Mouse (Mus musculus): ENCODE results near the gene Scd2. TPM values are rescaled to one million over a fixed set of nuclear protein-coding genes. Genes with fewer than 3 reads are reported as not detected.
"Not testable (repeated sequence)": the region's sequence is repeated elsewhere in the genome, so short reads cannot be mapped to it uniquely, and the experiment has no call there.

Gene Scd2
- total and polyA plus RNA-seq, 2 experiments from 2014 or later = 224 to 948 TPM

GRCm38 (mm10) chr19:44329566-44329965 lies 36.1 kb downstream of the Scd2 start:
- H3K9ac ChIP-seq (replicated peaks; ENCODE audit: low read length, poor library complexity, severe bottlenecking) = no peak overlapping the region
- DNase-seq (ENCODE audit: low spot score) (no peak), ATAC-seq (ENCODE audit: low FRiP score) (no peak)
- no peaks in the 10 kb centered on the region for H3K9me3 ChIP-seq (ENCODE audit: low read length)
- H3K4me3 ChIP-seq (ENCODE audit: low read depth, low read length) = no peak overlapping the region
- no peaks in the 10 kb centered on the region for H3K36me3 ChIP-seq (ENCODE audit: insufficient read depth, low read length)
- H3K27ac ChIP-seq (ENCODE audit: low read depth, low read length) = no peak overlapping the region
- H3K4me1 ChIP-seq (ENCODE audit: insufficient read depth, low read length) = no peaks in the 10 kb centered on the region
- no peak overlapping the region for H3K4me2 ChIP-seq (ENCODE audit: low read depth, low read length, poor library complexity, severe bottlenecking)
- no peaks in the 10 kb centered on the region for H3K27me3 ChIP-seq (ENCODE audit: insufficient read depth, low read length)
- TF ChIP-seq CTCF (IDR thresholded peaks at IDR 0.05) = no peak
- 91% methylated on average over 2 of the region's 2 CpGs for WGBS

- H3K4me1 ChIP-seq (ENCODE audit: insufficient read depth, low read length); H3K27me3 ChIP-seq (ENCODE audit: insufficient read depth, low read length); ATAC-seq (ENCODE audit: low FRiP score); DNase-seq (ENCODE audit: low spot score); H3K4me3 ChIP-seq (ENCODE audit: low read depth, low read length); H3K4me2 ChIP-seq (ENCODE audit: low read depth, low read length, poor library complexity, severe bottlenecking); H3K27ac ChIP-seq (ENCODE audit: low read depth, low read length); H3K9ac ChIP-seq (replicated peaks; ENCODE audit: low read length, poor library complexity, severe bottlenecking); H3K36me3 ChIP-seq (ENCODE audit: insufficient read depth, low read length); H3K9me3 ChIP-seq (ENCODE audit: low read length): not testable (repeated sequence)
- 97% methylated on average over 1 of the region's 1 CpGs for WGBS
Measured at GRCm38 (mm10) chr19:44331128-44331527, 37.7 kb downstream of the Scd2 start.

DNA sequence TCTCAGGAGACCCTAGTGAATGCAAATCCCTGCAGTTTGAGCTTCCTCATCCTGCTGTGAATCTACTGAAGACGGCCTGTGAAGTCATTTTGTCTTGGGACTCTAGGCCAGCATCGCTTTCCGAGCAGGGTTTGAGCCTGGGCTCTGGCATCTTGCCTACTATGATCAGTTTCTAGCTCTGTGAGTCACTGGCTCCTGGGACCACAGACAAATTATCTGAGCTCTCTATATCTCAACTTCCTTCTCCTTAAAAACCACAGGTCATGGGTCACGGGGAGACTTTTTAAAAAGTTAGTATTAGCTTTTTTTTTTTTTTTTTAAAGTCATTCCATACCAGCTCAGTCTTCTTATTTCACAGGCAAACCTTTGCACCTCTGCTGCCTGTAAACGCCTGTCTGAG lies 38.4 kb downstream of the Scd2 start:
- ATAC-seq (ENCODE audit: low FRiP score) (no peak), DNase-seq (ENCODE audit: low spot score) (no peak)
- Histone ChIP-seq H3K9me3 (ENCODE audit: low read length) (no peaks in the 10 kb centered on the region), H3K9ac (replicated peaks; ENCODE audit: low read length, poor library complexity, severe bottlenecking) (no peak overlapping the region), H3K27me3 (ENCODE audit: insufficient read depth, low read length) (no peaks in the 10 kb centered on the region), H3K4me2 (ENCODE audit: low read depth, low read length, poor library complexity, severe bottlenecking) (no peak overlapping the region), H3K4me3 (ENCODE audit: low read depth, low read length) (no peak overlapping the region), H3K27ac (ENCODE audit: low read depth, low read length) (no peak overlapping the region), H3K4me1 (ENCODE audit: insufficient read depth, low read length) (no peaks in the 10 kb centered on the region), H3K36me3 (ENCODE audit: insufficient read depth, low read length) (no peaks in the 10 kb centered on the region)
- TF ChIP-seq CTCF (IDR thresholded peaks at IDR 0.05) = no peak
- 86% methylated on average over 5 of the region's 5 CpGs for WGBS

DNA sequence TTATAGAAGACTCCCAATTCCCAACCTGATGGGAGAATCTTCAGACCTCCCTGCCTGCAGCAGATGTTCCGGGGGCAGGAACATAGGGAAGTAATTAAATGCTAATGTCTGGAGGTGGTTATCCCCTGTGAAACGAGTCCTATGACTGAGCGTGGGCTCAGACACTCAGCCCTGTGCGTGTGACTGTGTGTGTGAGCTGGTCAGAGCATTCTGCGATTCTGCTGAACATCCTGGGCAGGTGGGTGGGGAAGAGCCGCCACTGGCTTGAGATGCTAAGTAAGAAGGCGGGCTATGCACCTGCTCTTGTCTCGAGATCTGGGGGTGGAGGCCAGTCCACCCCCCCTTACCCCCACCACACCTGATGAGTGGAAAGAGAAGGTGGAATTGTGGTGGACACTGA lies 38.9 kb downstream of the Scd2 start:
- no peaks in the 10 kb centered on the region for H3K27me3 ChIP-seq (ENCODE audit: insufficient read depth, low read length)
- TF ChIP-seq CTCF (IDR thresholded peaks at IDR 0.05) = no peak
- H3K4me2 ChIP-seq (ENCODE audit: low read depth, low read length, poor library complexity, severe bottlenecking) = no peak overlapping the region
- no peaks in the 10 kb centered on the region for H3K4me1 ChIP-seq (ENCODE audit: insufficient read depth, low read length)
- DNase-seq (ENCODE audit: low spot score) (no peak), ATAC-seq (ENCODE audit: low FRiP score) (no peak)
- H3K36me3 ChIP-seq (ENCODE audit: insufficient read depth, low read length) = no peaks in the 10 kb centered on the region
- no peaks in the 10 kb centered on the region for H3K9me3 ChIP-seq (ENCODE audit: low read length)
- H3K4me3 ChIP-seq (ENCODE audit: low read depth, low read length) = no peak overlapping the region
- no peak overlapping the region for H3K9ac ChIP-seq (replicated peaks; ENCODE audit: low read length, poor library complexity, severe bottlenecking)
- no peak overlapping the region for H3K27ac ChIP-seq (ENCODE audit: low read depth, low read length)
- WGBS = 83% methylated on average over 8 of the region's 8 CpGs

- Histone ChIP-seq H3K27me3 (ENCODE audit: insufficient read depth, low read length) (no peaks in the 10 kb centered on the region), H3K36me3 (ENCODE audit: insufficient read depth, low read length) (no peaks in the 10 kb centered on the region), H3K9ac (replicated peaks; ENCODE audit: low read length, poor library complexity, severe bottlenecking) (no peak within 1 kb of the TSS), H3K4me2 (ENCODE audit: low read depth, low read length, poor library complexity, severe bottlenecking) (no peak within 1 kb of the TSS), H3K4me1 (ENCODE audit: insufficient read depth, low read length) (no peaks in the 10 kb centered on the region), H3K4me3 (ENCODE audit: low read depth, low read length) (no peak within 1 kb of the TSS), H3K9me3 (ENCODE audit: low read length) (no peaks in the 10 kb centered on the region), H3K27ac (ENCODE audit: low read depth, low read length) (no peak within 1 kb of the TSS)
- peak; percentile 49 for DNase-seq (ENCODE audit: low spot score)
- 77% methylated on average over 10 of the region's 10 CpGs for WGBS
- TF ChIP-seq CTCF (IDR thresholded peaks at IDR 0.05) = no peak
- no peak for ATAC-seq (ENCODE audit: low FRiP score)
Measured at GRCm38 (mm10) chr19:44332833-44333623, 39.6 kb downstream of the Scd2 start, which contains the start of gene Scd4. TSS of gene Scd4 (plus strand) at chr19:44333092.

- WGBS = 88% methylated on average over 9 of the region's 9 CpGs
- no peak for ATAC-seq (ENCODE audit: low FRiP score)
- no peak overlapping the region for H3K9ac ChIP-seq (replicated peaks; ENCODE audit: low read length, poor library complexity, severe bottlenecking)
- H3K27ac ChIP-seq (ENCODE audit: low read depth, low read length) = no peak overlapping the region
- no peaks in the 10 kb centered on the region for H3K36me3 ChIP-seq (ENCODE audit: insufficient read depth, low read length)
- no peak overlapping the region for H3K4me3 ChIP-seq (ENCODE audit: low read depth, low read length)
- H3K4me1 ChIP-seq (ENCODE audit: insufficient read depth, low read length) = no peaks in the 10 kb centered on the region
- TF ChIP-seq CTCF (IDR thresholded peaks at IDR 0.05) = no peak
- H3K4me2 ChIP-seq (ENCODE audit: low read depth, low read length, poor library complexity, severe bottlenecking) = no peak overlapping the region
- DNase-seq (ENCODE audit: low spot score) = no peak
- H3K9me3 ChIP-seq (ENCODE audit: low read length) = no peaks in the 10 kb centered on the region
- H3K27me3 ChIP-seq (ENCODE audit: insufficient read depth, low read length) = no peaks in the 10 kb centered on the region
Measured at GRCm38 (mm10) chr19:44333991-44334390, 40.5 kb downstream of the Scd2 start.
